Mouse (Mus musculus) NIH3T3 (cell line): ENCODE results near the gene Cbx2.

Experiments used
- DNase-seq: peaks from one replicate; pipeline ENCODE4 v3.0.0-alpha.2; 2012; ENCODE audit warnings: low read depth

Gene Cbx2

DNA sequence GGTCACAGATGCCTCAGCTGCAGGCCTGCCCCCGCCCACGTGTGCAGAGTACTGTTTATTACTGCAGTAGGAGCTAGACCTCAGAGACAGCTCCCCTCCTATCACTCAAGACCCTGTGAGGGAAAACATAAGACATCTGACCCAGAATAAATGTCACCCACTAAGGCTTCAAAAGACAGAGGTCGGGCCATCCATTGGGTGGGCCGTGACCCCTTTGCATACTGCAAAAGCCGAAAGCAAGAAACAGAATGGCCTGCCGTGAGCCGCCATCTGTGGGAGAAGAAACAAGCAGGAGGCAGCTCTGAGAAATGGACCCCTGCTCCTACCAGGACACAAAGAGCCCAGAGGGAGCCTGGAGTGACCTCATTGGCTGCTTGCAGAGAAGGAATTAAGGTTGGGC lies 5.3 kb upstream of the Cbx2 start:
- no peak for DNase-seq

- DNase-seq: peak; percentile 83
Measured at GRCm38 (mm10) chr11:119021180-119021579, 1.6 kb upstream of the Cbx2 start.

- DNase-seq: no peak
Measured at GRCm38 (mm10) chr11:119022068-119022894, 481 bp upstream of the Cbx2 start.

- DNase-seq: peak; percentile 39
Measured at GRCm38 (mm10) chr11:119023616-119023980, 836 bp downstream of the Cbx2 start.

GRCm38 (mm10) chr11:119024260-119024659 lies 1.5 kb downstream of the Cbx2 start:
- peak; percentile 12 for DNase-seq

GRCm38 (mm10) chr11:119026203-119026602 lies 3.4 kb downstream of the Cbx2 start:
- DNase-seq: peak; percentile 83

- DNase-seq: peak; percentile 93
Measured at GRCm38 (mm10) chr11:119033874-119034558, 11.3 kb downstream of the Cbx2 start.

DNA sequence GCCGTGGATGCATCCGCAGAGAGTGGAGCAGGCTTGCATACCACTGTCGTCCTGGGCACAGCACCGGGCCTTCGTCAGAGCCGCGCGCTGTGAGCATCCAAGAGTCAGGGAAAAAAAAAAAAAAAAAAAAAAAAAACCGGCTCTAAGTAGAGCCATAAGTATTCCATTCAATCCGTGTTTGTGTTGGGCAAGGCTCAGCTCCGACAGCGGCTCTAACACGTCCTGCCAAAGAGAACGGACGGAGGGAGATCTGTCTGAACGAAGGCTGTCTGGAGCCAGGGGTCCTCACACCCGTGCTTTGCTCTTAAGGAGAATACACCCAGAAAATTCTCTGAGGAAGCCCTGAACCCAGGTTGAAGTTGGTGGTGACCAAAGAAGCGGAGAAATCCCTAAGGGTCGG lies 11.9 kb downstream of the Cbx2 start:
- DNase-seq: no peak

- no peak for DNase-seq
Measured at GRCm38 (mm10) chr11:119035094-119035685, 12.4 kb downstream of the Cbx2 start.

GRCm38 (mm10) chr11:119035686-119036165 lies 13.0 kb downstream of the Cbx2 start:
- DNase-seq: no peak

DNA sequence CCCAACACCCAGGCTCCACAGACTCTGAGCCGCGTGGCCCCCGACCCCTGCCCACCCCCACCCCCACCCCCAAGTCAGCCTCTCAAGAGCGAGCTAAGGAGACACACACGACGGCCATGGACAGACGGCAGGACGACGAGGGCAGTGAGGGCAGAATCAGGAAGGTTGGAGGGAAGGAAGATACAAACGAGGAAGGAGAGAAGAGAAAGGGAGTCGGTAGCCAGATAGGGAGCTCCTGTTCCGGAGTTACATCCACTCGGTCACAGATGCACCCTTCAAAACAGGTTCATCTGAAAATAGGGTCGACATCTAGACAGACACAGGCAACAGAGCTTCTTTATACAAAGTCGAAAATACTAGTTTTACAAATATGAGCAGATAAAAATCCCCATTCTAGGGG lies 13.7 kb downstream of the Cbx2 start:
- DNase-seq: no peak

GRCm38 (mm10) chr11:119036934-119037779 lies 14.4 kb downstream of the Cbx2 start:
- peak; percentile 70 for DNase-seq

- DNase-seq: peak; percentile 38
Measured at GRCm38 (mm10) chr11:119037780-119038401, 15.1 kb downstream of the Cbx2 start.

DNA sequence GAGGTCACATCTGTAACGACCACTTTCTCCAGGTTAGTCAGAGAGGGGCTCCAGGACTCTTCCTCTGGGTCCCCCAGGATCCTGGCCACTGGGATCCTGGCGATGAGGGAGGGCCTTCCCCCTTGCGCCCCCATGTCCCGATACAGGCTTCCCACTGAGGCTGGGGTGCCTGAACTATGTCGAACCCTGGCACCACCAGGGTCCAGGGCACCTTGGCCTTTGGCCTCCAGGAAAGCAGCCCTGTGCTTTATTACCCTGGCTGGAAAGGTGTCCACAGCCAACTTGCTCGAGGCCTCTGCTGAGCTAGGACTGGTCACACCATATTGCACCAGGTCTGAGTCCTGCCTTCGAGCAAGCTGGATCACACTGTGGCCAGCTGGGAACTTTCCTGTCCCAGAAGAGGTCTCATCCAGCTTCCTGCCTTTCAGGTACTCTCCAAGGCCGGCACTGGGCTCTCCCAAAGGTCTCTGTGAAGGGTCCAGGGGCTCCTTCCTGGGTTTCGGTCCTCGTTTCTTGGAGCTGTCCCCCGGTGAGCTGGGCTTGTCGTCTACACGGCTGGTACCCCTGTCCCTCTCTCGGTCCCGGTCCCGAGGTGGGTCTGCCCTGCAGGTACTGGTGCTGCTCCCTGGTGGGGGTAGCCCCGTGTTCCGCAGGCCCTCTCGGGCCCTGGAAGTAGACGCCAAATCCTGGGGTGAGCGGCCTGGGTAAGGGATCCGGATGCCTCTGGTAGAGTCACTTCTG lies 16.2 kb downstream of the Cbx2 start:
- no peak for DNase-seq

DNA sequence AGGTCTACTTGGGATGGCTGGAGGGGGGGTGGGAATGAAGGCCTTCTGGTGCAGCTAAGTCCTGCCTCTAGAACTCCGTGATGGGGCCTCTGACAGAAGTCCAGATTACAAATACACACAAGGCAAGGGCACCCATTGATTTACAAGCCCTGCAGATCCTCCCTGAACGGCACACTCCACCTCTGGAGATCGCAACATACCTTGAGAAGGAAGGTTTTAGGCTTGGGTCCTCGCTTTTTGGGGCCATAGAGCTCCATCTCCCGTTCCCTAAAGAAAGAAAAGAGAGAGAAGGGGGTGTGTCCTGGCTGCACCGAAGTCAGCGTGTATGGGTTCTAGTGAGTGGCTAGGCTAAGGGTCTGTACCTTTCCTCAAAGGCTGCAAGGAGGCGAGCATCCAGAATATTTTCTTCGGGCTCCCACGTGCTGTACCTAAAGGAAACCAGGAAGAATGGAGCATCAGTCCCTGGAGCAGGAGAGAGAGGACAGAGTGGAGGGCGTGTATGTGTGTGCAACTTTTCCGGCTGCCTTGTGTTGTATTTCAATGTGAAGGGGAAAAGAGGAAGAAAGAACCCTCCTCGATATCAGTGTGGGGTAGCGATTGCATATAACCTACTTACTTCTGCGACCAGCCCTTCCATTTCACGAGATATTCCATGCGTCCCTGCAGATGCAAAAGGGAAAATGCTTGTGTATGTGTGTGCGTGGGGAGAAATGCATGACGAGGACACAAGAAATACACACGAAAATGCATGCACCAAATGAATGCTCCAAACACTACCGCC lies 17.2 kb downstream of the Cbx2 start:
- no peak for DNase-seq

- DNase-seq: peak; percentile 100
Measured at GRCm38 (mm10) chr11:119040600-119041324, 18.0 kb downstream of the Cbx2 start, which contains the start of gene Cbx8. Gene Cbx8, minus strand, starts transcription at chr11:119040969.

DNA sequence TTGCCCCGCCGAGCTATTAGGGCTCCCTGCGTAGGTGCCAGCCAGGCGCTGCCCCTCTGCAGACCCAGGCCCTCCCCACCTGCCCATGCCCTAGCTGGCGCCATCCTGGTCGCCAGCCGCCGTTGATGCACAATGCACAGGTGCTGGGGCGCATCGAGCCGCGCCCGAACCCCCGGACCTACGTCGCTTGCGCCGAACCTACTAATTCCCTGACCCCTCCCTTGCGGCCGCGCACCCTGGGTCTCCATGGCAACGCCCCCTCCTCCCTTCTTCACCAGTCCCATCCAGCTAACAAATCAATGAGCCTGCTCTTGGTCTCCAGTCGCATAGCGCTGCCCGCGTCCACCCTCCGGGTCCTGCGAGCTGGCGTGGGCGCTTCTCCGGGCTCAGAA lies 18.6 kb downstream of the Cbx2 start:
- peak; percentile 60 for DNase-seq

DNA sequence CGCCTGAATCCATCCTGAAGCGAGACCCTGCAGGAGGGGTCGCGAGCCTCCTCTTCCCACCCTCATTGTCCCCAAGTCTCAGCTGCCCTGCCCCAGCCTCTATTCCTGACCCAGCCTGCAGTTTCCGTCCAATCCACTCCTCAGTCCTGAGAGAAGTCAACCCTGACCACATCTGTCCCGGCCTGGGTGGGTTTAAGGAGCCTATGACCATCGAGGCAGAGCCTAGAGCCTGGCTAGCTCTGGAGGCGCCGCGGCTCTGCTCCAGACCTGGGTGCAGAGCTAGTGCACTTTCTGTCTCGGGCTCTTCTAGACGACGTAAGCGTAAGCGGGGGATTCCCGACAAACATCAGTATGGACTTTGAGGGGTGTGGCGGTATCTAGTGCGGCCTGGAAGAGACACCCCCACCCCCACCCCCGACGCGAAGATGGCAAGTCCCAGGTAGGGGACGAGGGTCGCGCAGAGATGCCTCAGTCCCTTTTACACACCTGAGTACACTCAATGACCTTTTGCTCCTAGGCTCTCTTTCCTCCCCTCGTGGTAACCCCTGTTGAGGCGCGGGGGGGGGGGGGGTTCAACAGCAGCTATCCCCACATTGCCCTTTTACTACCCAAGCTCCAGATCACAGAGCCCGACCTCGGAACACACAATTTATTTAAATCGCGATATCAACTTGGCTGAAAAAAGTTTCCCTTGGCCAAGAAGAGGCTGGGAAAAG lies 19.1 kb downstream of the Cbx2 start:
- no peak for DNase-seq
